Mouse (Mus musculus): ENCODE results near the gene Stac3. TPM values are rescaled to one million over a fixed set of nuclear protein-coding genes. Genes with fewer than 3 reads are reported as not detected.

Gene Stac3
- polyA plus RNA-seq, 1 experiment from 2014 or later: 0.95 TPM

- 0% methylated on average over 27 of the region's 27 CpGs for WGBS
- peak overlapping the region; percentile 91 for H3K27ac ChIP-seq (ENCODE audit: low read depth, low read length)
- peak overlapping the region; percentile 30 for H3K4me3 ChIP-seq (ENCODE audit: low read depth, low read length)
- H3K4me1 ChIP-seq (ENCODE audit: control insufficient read depth, insufficient read depth, low read length): peaks cover 67% of the 10 kb centered on the region
- DNase-seq (ENCODE audit: low spot score) (peak; percentile 96), ATAC-seq (ENCODE audit: insufficient read depth, low FRiP score, low TSS enrichment) (0 out of 2 replicates have a peak, but pooled peaks have one; percentile 10)
- no peaks in the 10 kb centered on the region for H3K36me3 ChIP-seq (ENCODE audit: control insufficient read depth, insufficient read depth, low read length)
- H3K4me2 ChIP-seq (ENCODE audit: low read depth): peak overlapping the region; percentile 56
- H3K9me3 ChIP-seq (ENCODE audit: control insufficient read depth, low read length): no peaks in the 10 kb centered on the region
- peak overlapping the region; percentile 1; the same call in 1 of the 2 replicates for H3K9ac ChIP-seq (ENCODE audit: low read length)
- H3K27me3 ChIP-seq (ENCODE audit: control insufficient read depth, insufficient read depth, low read length): peaks cover 39% of the 10 kb centered on the region
Observed at GRCm38 (mm10) chr10:127512813-127513212, 11.3 kb downstream of the Stac3 start.

GRCm38 (mm10) chr10:127513501-127514091, 12.1 kb downstream of the Stac3 start:
- Histone ChIP-seq H3K9ac (ENCODE audit: low read length) (peak overlapping the region; percentile 9), H3K4me3 (ENCODE audit: low read depth, low read length) (no peak overlapping the region), H3K9me3 (ENCODE audit: control insufficient read depth, low read length) (no peaks in the 10 kb centered on the region), H3K27me3 (ENCODE audit: control insufficient read depth, insufficient read depth, low read length) (peaks cover 39% of the 10 kb centered on the region), H3K27ac (ENCODE audit: low read depth, low read length) (peak overlapping the region; percentile 2; the same call in 1 of the 2 replicates), H3K36me3 (ENCODE audit: control insufficient read depth, insufficient read depth, low read length) (no peaks in the 10 kb centered on the region; the same call in 1 of the 2 replicates), H3K4me2 (ENCODE audit: low read depth) (peak overlapping the region; percentile 39), H3K4me1 (ENCODE audit: control insufficient read depth, insufficient read depth, low read length) (peaks cover 67% of the 10 kb centered on the region)
- ATAC-seq (ENCODE audit: insufficient read depth, low FRiP score, low TSS enrichment) (0 out of 2 replicates have a peak, but pooled peaks have one; percentile 14), DNase-seq (ENCODE audit: low spot score) (peak; percentile 56)
- under 1% methylated on average over 16 of the region's 16 CpGs for WGBS

DNA sequence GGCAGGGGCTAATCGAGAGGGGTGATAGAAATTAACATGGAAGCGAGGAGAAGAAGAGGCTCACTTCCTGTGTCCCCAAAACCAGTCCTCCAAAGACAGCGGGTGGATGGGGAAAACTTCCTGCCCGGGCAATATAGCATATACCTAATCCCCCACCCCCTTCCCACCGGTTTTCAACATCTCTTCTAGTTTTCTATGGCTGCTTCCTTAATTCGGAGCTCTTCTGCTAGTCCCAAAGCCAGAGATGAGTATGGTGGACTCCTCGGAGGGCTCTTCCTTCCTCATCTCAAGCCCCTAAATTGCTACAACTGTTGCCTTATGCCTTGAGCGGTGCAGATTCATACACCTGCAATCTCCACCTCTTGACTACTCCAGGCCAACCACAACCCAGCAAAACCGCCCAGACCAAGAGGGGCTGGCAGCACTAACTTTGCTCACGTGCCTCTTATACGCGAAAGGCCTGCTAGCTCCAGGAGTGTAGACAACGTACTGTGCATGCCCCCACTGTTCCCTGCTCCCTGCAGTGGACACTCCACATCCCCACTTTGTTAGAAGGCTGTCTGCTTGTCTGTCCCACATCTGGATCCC, 12.7 kb downstream of the Stac3 start:
- Histone ChIP-seq H3K4me3 (ENCODE audit: low read depth, low read length) (no peak overlapping the region), H3K9me3 (ENCODE audit: control insufficient read depth, low read length) (no peaks in the 10 kb centered on the region), H3K27ac (ENCODE audit: low read depth, low read length) (no peak overlapping the region), H3K27me3 (ENCODE audit: control insufficient read depth, insufficient read depth, low read length) (peaks cover 39% of the 10 kb centered on the region), H3K9ac (ENCODE audit: low read length) (no peak overlapping the region; the same call in 1 of the 2 replicates), H3K36me3 (ENCODE audit: control insufficient read depth, insufficient read depth, low read length) (no peaks in the 10 kb centered on the region; the same call in 1 of the 2 replicates), H3K4me1 (ENCODE audit: control insufficient read depth, insufficient read depth, low read length) (peaks cover 65% of the 10 kb centered on the region), H3K4me2 (ENCODE audit: low read depth) (no peak overlapping the region; the same call in 1 of the 2 replicates)
- DNase-seq (ENCODE audit: low spot score): no peak
- ATAC-seq (ENCODE audit: insufficient read depth, low FRiP score, low TSS enrichment): no peak
- WGBS: 10% methylated on average over 13 of the region's 13 CpGs

GRCm38 (mm10) chr10:127514764-127515163, 13.3 kb downstream of the Stac3 start, which contains the start of gene Ndufa4l2:
Ndufa4l2 (plus strand) TSS chr10:127514967.
- DNase-seq (ENCODE audit: low spot score): peak; percentile 14
- ATAC-seq (ENCODE audit: insufficient read depth, low FRiP score, low TSS enrichment): no peak
- H3K4me3 ChIP-seq (ENCODE audit: low read depth, low read length): no peak within 1 kb of the TSS

GRCm38 (mm10) chr10:127515271-127515982, 13.9 kb downstream of the Stac3 start:
- Histone ChIP-seq H3K9me3 (ENCODE audit: control insufficient read depth, low read length) (no peaks in the 10 kb centered on the region), H3K27me3 (ENCODE audit: control insufficient read depth, insufficient read depth, low read length) (peaks cover 36% of the 10 kb centered on the region), H3K36me3 (ENCODE audit: control insufficient read depth, insufficient read depth, low read length) (peaks cover 2% of the 10 kb centered on the region; the same call in 1 of the 2 replicates), H3K9ac (ENCODE audit: low read length) (no peak overlapping the region), H3K4me1 (ENCODE audit: control insufficient read depth, insufficient read depth, low read length) (peaks cover 53% of the 10 kb centered on the region), H3K4me3 (ENCODE audit: low read depth, low read length) (no peak overlapping the region), H3K27ac (ENCODE audit: low read depth, low read length) (no peak overlapping the region), H3K4me2 (ENCODE audit: low read depth) (no peak overlapping the region)
- 25% methylated on average over 9 of the region's 9 CpGs for WGBS
- DNase-seq (ENCODE audit: low spot score): peak; percentile 34
- no peak for ATAC-seq (ENCODE audit: insufficient read depth, low FRiP score, low TSS enrichment)

More at GRCm38 (mm10) chr10:127514764-127515163, 13.3 kb downstream of the Stac3 start, which contains the start of gene Ndufa4l2:
- no peaks in the 10 kb centered on the region for H3K9me3 ChIP-seq (ENCODE audit: control insufficient read depth, low read length)
- H3K4me2 ChIP-seq (ENCODE audit: low read depth): peak within 1 kb of the TSS; percentile 15; the same call in 1 of the 2 replicates
- peaks cover 38% of the 10 kb centered on the region for H3K27me3 ChIP-seq (ENCODE audit: control insufficient read depth, insufficient read depth, low read length)
- peak within 1 kb of the TSS; percentile 2; the same call in 1 of the 2 replicates for H3K27ac ChIP-seq (ENCODE audit: low read depth, low read length)
- 11% methylated on average over 6 of the region's 6 CpGs for WGBS
- H3K36me3 ChIP-seq (ENCODE audit: control insufficient read depth, insufficient read depth, low read length): peaks cover 2% of the 10 kb centered on the region; the same call in 1 of the 2 replicates
- peak within 1 kb of the TSS; percentile 9 for H3K9ac ChIP-seq (ENCODE audit: low read length)
- peaks cover 60% of the 10 kb centered on the region for H3K4me1 ChIP-seq (ENCODE audit: control insufficient read depth, insufficient read depth, low read length)

GRCm38 (mm10) chr10:127515983-127516459, 14.5 kb downstream of the Stac3 start:
- H3K4me2 ChIP-seq (ENCODE audit: low read depth): peak overlapping the region; percentile 26
- DNase-seq (ENCODE audit: low spot score) (peak; percentile 14), ATAC-seq (ENCODE audit: insufficient read depth, low FRiP score, low TSS enrichment) (no peak)
- H3K9ac ChIP-seq (ENCODE audit: low read length): peak overlapping the region; percentile 2; the same call in 1 of the 2 replicates
- H3K4me3 ChIP-seq (ENCODE audit: low read depth, low read length): no peak overlapping the region
- peaks cover 49% of the 10 kb centered on the region for H3K4me1 ChIP-seq (ENCODE audit: control insufficient read depth, insufficient read depth, low read length)
- H3K9me3 ChIP-seq (ENCODE audit: control insufficient read depth, low read length): no peaks in the 10 kb centered on the region
- no peak overlapping the region for H3K27ac ChIP-seq (ENCODE audit: low read depth, low read length)
- peaks cover 30% of the 10 kb centered on the region for H3K27me3 ChIP-seq (ENCODE audit: control insufficient read depth, insufficient read depth, low read length)
- 13% methylated on average over 8 of the region's 8 CpGs for WGBS
- peaks cover 2% of the 10 kb centered on the region; the same call in 1 of the 2 replicates for H3K36me3 ChIP-seq (ENCODE audit: control insufficient read depth, insufficient read depth, low read length)

DNA sequence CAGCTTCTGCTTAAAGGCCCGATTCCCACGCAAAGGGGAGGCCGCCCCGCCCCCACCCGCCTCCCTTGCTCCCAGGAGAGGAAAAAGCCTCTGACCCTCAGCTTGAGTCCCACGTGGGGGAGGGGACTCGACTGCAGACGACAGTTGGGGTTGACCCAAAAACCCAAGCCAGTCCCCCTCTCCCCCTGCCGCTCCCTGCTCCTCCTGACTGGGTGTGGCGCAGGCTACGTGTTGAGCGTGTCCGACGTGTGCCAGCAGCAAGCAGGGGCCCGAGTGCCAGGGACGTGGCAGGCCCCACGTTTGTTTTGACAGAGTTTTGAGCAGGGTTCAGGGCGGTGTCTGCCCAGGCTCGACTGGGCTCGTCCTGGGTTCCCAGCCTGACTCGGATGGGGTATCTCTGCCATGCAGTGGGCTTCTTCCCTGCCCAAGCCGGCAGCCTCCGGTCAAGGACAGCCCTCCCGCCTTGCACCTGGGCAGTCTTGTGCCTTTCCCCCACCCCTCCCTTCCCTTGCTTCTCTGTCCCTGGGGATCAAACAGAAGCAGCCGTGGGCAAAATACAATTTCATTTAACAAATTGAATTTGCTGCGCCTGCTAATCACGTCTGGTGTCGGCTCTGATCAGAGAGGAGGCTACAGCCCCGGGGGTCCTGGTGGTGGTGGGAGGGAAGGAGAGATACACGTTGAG, 15.2 kb downstream of the Stac3 start:
- Histone ChIP-seq H3K4me3 (ENCODE audit: low read depth, low read length) (no peak overlapping the region), H3K4me1 (ENCODE audit: control insufficient read depth, insufficient read depth, low read length) (peaks cover 49% of the 10 kb centered on the region), H3K9ac (ENCODE audit: low read length) (peak overlapping the region; percentile 2), H3K36me3 (ENCODE audit: control insufficient read depth, insufficient read depth, low read length) (peaks cover 2% of the 10 kb centered on the region; the same call in 1 of the 2 replicates), H3K27me3 (ENCODE audit: control insufficient read depth, insufficient read depth, low read length) (peaks cover 24% of the 10 kb centered on the region), H3K27ac (ENCODE audit: low read depth, low read length) (no peak overlapping the region), H3K4me2 (ENCODE audit: low read depth) (peak overlapping the region; percentile 26), H3K9me3 (ENCODE audit: control insufficient read depth, low read length) (no peaks in the 10 kb centered on the region)
- peak; percentile 67 for DNase-seq (ENCODE audit: low spot score)
- ATAC-seq (ENCODE audit: insufficient read depth, low FRiP score, low TSS enrichment): no peak
- WGBS: 4% methylated on average over 30 of the region's 30 CpGs

DNA sequence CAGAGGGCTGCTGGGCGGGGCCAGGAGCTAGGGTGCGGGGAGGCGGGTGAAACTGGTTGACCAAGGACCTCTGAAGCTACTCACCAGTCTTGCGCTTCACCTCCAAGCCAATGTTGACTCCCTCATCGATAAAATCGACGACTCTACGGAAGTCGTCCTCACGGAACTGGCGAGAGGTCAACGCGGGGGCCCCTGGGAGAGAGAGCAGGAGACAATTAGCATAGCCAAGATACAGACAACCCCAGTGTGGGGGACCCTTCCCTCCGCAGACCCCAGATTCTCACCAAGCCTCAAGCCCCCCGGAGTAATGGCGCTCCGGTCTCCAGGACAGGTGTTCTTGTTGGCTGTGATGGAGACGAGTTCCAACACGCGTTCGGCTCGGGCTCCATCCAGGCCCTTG, 16.5 kb downstream of the Stac3 start:
- no peak for DNase-seq (ENCODE audit: low spot score)
- Histone ChIP-seq H3K9ac (ENCODE audit: low read length) (no peak overlapping the region), H3K9me3 (ENCODE audit: control insufficient read depth, low read length) (no peaks in the 10 kb centered on the region), H3K36me3 (ENCODE audit: control insufficient read depth, insufficient read depth, low read length) (peaks cover 2% of the 10 kb centered on the region; the same call in 1 of the 2 replicates), H3K4me2 (ENCODE audit: low read depth) (no peak overlapping the region), H3K27ac (ENCODE audit: low read depth, low read length) (no peak overlapping the region), H3K4me3 (ENCODE audit: low read depth, low read length) (no peak overlapping the region), H3K4me1 (ENCODE audit: control insufficient read depth, insufficient read depth, low read length) (peaks cover 45% of the 10 kb centered on the region), H3K27me3 (ENCODE audit: control insufficient read depth, insufficient read depth, low read length) (peaks cover 19% of the 10 kb centered on the region)
- WGBS: 92% methylated on average over 22 of the region's 22 CpGs
- ATAC-seq (ENCODE audit: insufficient read depth, low FRiP score, low TSS enrichment): no peak
